Mouse (Mus musculus) kidney, adult 2 months (tissue): ENCODE results near the gene Ganab.

ENCODE experiments used
- CTCF ChIP-seq: fragments of 200-500 bp; conservative IDR thresholded peaks from 2 replicates; pipeline ENCODE4 v1.5.1; 2011; ENCODE audit warnings: low read depth, mild to moderate bottlenecking, control low read depth, low read length, moderate library complexity, mixed read lengths; ENCODE audit not compliant: insufficient read depth, insufficient read length
- POLR2A ChIP-seq: fragments of 200-500 bp; IDR thresholded peaks from one replicate; pipeline ENCODE4 v1.6.1; 2011; ENCODE audit warnings: low read depth, low read length, control low read depth

- TF ChIP-seq POLR2A, result no peak
- no peak for TF ChIP-seq CTCF
Observed at GRCm38 (mm10) chr19:8903412-8903811, 5.5 kb downstream of the Ganab start.
